Comparison of ENCODE assay signal across 25 mouse cellular contexts in the genomic region with DNA sequence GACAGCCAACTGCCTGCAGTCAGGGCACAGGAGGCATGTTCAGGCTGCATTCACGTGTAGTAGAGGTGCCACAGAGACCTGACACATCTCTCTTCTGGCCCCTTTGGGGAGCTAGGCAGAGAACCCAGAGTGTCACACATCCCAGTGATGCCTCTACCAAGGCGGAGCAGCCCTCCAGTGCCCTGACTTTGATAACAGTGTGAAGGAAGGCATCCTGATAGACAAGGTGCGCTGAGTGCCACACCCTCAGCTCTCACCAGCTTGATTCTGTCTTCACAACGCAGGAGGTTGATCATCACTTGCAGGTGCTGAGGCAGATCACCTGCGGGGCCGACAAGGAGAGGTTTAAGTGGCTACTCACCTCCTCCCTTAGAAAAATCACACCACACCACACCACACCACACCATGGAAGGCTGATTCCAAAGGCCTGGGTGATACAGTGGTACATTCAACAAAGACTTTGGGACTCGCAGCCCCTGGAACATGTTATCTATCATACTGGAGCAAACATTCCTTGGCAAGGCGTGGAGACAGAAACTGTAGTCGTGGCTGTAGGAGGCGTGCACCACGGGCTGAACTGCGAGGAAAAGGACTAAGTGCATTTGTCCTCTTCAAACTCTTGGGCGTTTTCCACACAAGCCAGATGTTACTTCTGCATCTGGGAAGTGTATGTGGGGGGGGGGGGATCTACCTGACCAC. TPM values are rescaled to one million over a fixed set of nuclear protein-coding genes. Genes with fewer than 3 reads are reported as not detected.
DNase-seq lines count a peak whose midpoint lies in the region; ATAC-seq and TF ChIP-seq lines count a peak whose summit lies in the region.
"Had no signal": no experiment of that assay in that cellular context is flagged by ENCODE, and none has a peak within 500 bp of the region (broad histone marks: within the 10 kb centered on the region; RNA-seq: fewer than 3 reads in every experiment).

No protein-coding gene starts in this region.

- ATAC-seq in heart, postnatal 0 days (ENCODE audit: insufficient read depth, low read depth) = peak; percentile 59
- peak; percentile 34; the same call in 1 of the 2 replicates for ATAC-seq in intestine, postnatal 0 days
- ATAC-seq in stomach, embryonic 16.5 days (ENCODE audit: insufficient read depth, low FRiP score) = peak; percentile 76
- no peak for ATAC-seq in cerebellum, adult (ENCODE audit: insufficient number of reproducible peaks, low FRiP score, low TSS enrichment)
- ATAC-seq: activated CD4-positive, CD25-positive, alpha-beta regulatory T cell, adult 4 months; forebrain, embryonic 16.5 days had no signal

- no peak for DNase-seq in heart, postnatal 0 days (ENCODE audit: low spot score)
- no peak for DNase-seq in heart, postnatal 10 days
- DNase-seq in R1 (ENCODE audit: low read depth, low spot score) = peak; percentile 46
- DNase-seq in left cerebral cortex, postnatal 36 days (ENCODE audit: low spot score in 2 of 2) = no peak
- DNase-seq: adrenal gland, postnatal 14 days; B cell, adult 2 months; cerebellum, adult 11 months; cerebellum, postnatal 10 days; gastrocnemius, postnatal 25 days; kidney, adult 8-10 months; kidney, postnatal 14 days; lung, postnatal 14 days; thymus, postnatal 4 days had no signal

- no peak for TF ChIP-seq CTCF in heart, postnatal 0 days (IDR thresholded peaks at IDR 0.05; ENCODE audit: low read depth)
- no peak for TF ChIP-seq CTCF in intestine, postnatal 0 days (IDR thresholded peaks at IDR 0.05; ENCODE audit: low read depth)

- H3K9ac ChIP-seq in heart, postnatal 0 days (replicated peaks; ENCODE audit: low read depth, low read length) = no peak overlapping the region
- no peak overlapping the region for H3K9ac ChIP-seq in intestine, postnatal 0 days (ENCODE audit: low read depth, low read length)
- H3K9ac ChIP-seq in stomach, embryonic 16.5 days (ENCODE audit: low read length) = no peak overlapping the region
- H3K9ac ChIP-seq: embryonic facial prominence, embryonic 13.5 days; heart, embryonic 12.5 days; limb, embryonic 15.5 days had no signal

- no peaks in the 10 kb centered on the region for H3K27me3 ChIP-seq in heart, postnatal 0 days (ENCODE audit: control insufficient read depth, insufficient read depth, low read length)
- no peaks in the 10 kb centered on the region for H3K27me3 ChIP-seq in intestine, postnatal 0 days (replicated peaks; ENCODE audit: control insufficient read depth, insufficient read depth, low read length)
- no peaks in the 10 kb centered on the region for H3K27me3 ChIP-seq in stomach, embryonic 16.5 days (ENCODE audit: control insufficient read depth, insufficient read depth, low read length)
- H3K27me3 ChIP-seq: embryonic facial prominence, embryonic 13.5 days; heart, embryonic 12.5 days; limb, embryonic 15.5 days had no signal

- H3K9me3 ChIP-seq in heart, postnatal 0 days (replicated peaks; ENCODE audit: control insufficient read depth, low read length) = no peaks in the 10 kb centered on the region
- no peaks in the 10 kb centered on the region for H3K9me3 ChIP-seq in intestine, postnatal 0 days (ENCODE audit: control insufficient read depth)
- H3K9me3 ChIP-seq in stomach, embryonic 16.5 days (replicated peaks; ENCODE audit: control insufficient read depth, low read length) = no peaks in the 10 kb centered on the region
- H3K9me3 ChIP-seq: embryonic facial prominence, embryonic 13.5 days; heart, embryonic 12.5 days; limb, embryonic 15.5 days had no signal

- WGBS in heart, postnatal 0 days = 45% methylated on average over 13 of the region's 13 CpGs
- 50% methylated on average over 13 of the region's 13 CpGs for WGBS in intestine, postnatal 0 days
- whole genome bisulfite sequencing in stomach, embryonic 16.5 days = 70% methylated on average over 13 of the region's 13 CpGs

- H3K36me3 ChIP-seq in heart, postnatal 0 days (replicated peaks; ENCODE audit: control insufficient read depth, insufficient read depth, low read length) = peaks cover 55% of the 10 kb centered on the region
- H3K36me3 ChIP-seq in intestine, postnatal 0 days (ENCODE audit: control insufficient read depth, insufficient read depth) = peaks cover 47% of the 10 kb centered on the region
- peaks cover 16% of the 10 kb centered on the region for H3K36me3 ChIP-seq in stomach, embryonic 16.5 days (ENCODE audit: control insufficient read depth, insufficient read depth, low read length)

- no peak for TF ChIP-seq EP300 in heart, postnatal 0 days (IDR thresholded peaks at IDR 0.05; ENCODE audit: low read depth)

- no peak overlapping the region for H3K4me2 ChIP-seq in heart, postnatal 0 days (ENCODE audit: low read depth, low read length)
- no peak overlapping the region for H3K4me2 ChIP-seq in intestine, postnatal 0 days (replicated peaks; ENCODE audit: low read depth)
- H3K4me2 ChIP-seq in stomach, embryonic 16.5 days (ENCODE audit: low read depth, low read length) = no peak overlapping the region
- H3K4me2 ChIP-seq: embryonic facial prominence, embryonic 13.5 days; heart, embryonic 12.5 days; limb, embryonic 15.5 days had no signal

- H3K4me1 ChIP-seq in heart, postnatal 0 days (ENCODE audit: control insufficient read depth, insufficient read depth) = no peaks in the 10 kb centered on the region; the same call in 1 of the 2 replicates
- H3K4me1 ChIP-seq in intestine, postnatal 0 days (replicated peaks; ENCODE audit: control insufficient read depth, insufficient read depth, low read length) = no peaks in the 10 kb centered on the region
- no peaks in the 10 kb centered on the region for H3K4me1 ChIP-seq in stomach, embryonic 16.5 days (ENCODE audit: control insufficient read depth, insufficient read depth, low read length)
- H3K4me1 ChIP-seq: embryonic facial prominence, embryonic 13.5 days; limb, embryonic 15.5 days had no signal

- intact Hi-C loops in heart, postnatal 10 days (cut with DNase I) = no loop called here
- intact Hi-C loops in left cerebral cortex, postnatal 36 days (cut with DNase I) = no loop called here

- no peak overlapping the region for H3K27ac ChIP-seq in heart, postnatal 0 days (ENCODE audit: low read depth)
- peak overlapping the region; percentile 57 for H3K27ac ChIP-seq in intestine, postnatal 0 days (ENCODE audit: low read depth, low read length)
- peak overlapping the region; percentile 70 for H3K27ac ChIP-seq in stomach, embryonic 16.5 days (ENCODE audit: low read length)
- H3K27ac ChIP-seq: embryonic facial prominence, embryonic 13.5 days; hindbrain, embryonic 10.5 days; layer of hippocampus, adult 2 months; limb, embryonic 15.5 days had no signal

- H3K4me3 ChIP-seq in heart, postnatal 0 days (ENCODE audit: low read depth, low read length) = no peak overlapping the region
- H3K4me3 ChIP-seq in intestine, postnatal 0 days (ENCODE audit: low read depth, low read length) = no peak overlapping the region
- no peak overlapping the region for H3K4me3 ChIP-seq in stomach, embryonic 16.5 days (replicated peaks; ENCODE audit: low read length)
- H3K4me3 ChIP-seq: embryonic facial prominence, embryonic 13.5 days; heart, embryonic 12.5 days; hindbrain, embryonic 10.5 days; layer of hippocampus, adult 2 months; limb, embryonic 15.5 days had no signal

RNA-seq across cellular contexts. Expression of a gene that starts 27.1 kb away (rescaled TPM):
- 7.1 and 10.0 TPM in 2 replicates for total RNA-seq in heart, postnatal 0 days (2014; rRNA removed; ENCODE audit: low replicate concordance)
- 5.8 and 6.8 TPM in 2 replicates for polyA plus RNA-seq in heart, postnatal 0 days (2015; fragmentation: Nextera tagmentation; extraction: Ambion mirVana)
- total RNA-seq in heart, postnatal 10 days (2021) = 10 to 100 TPM; 18.6 to 20.3 TPM
- 5.1 TPM in 2 replicates for polyA plus RNA-seq in intestine, postnatal 0 days (2015; fragmentation: Nextera tagmentation; extraction: Ambion mirVana)
- 8.7 and 11.9 TPM in 2 replicates for polyA plus RNA-seq in stomach, embryonic 16.5 days (2015; fragmentation: Nextera tagmentation; extraction: Ambion mirVana)
- 10 to 100 TPM; 21.0 to 29.1 TPM for total RNA-seq in left cerebral cortex, postnatal 36 days (2021)

RNA-seq across cellular contexts. Expression of a gene that starts 36.9 kb away (rescaled TPM):
- total RNA-seq in heart, postnatal 0 days (2014; rRNA removed; ENCODE audit: low replicate concordance) = not detected in 2 replicates
- not detected in 2 replicates for polyA plus RNA-seq in heart, postnatal 0 days (2015; fragmentation: Nextera tagmentation; extraction: Ambion mirVana)
- not detected for total RNA-seq in heart, postnatal 10 days (2021)
- polyA plus RNA-seq in intestine, postnatal 0 days (2015; fragmentation: Nextera tagmentation; extraction: Ambion mirVana) = 18.2 and 23.2 TPM in 2 replicates
- 2.4 and 3.1 TPM in 2 replicates for polyA plus RNA-seq in stomach, embryonic 16.5 days (2015; fragmentation: Nextera tagmentation; extraction: Ambion mirVana)
- total RNA-seq in left cerebral cortex, postnatal 36 days (2021) = not detected
- total RNA-seq: adrenal gland, postnatal 14 days; gastrocnemius, postnatal 25 days; layer of hippocampus, adult 2 months; left cerebral cortex, postnatal 25 days had no signal
- polyA plus RNA-seq: brain, embryonic 14.5 days; embryonic facial prominence, embryonic 13.5 days; forebrain, embryonic 16.5 days; heart, embryonic 12.5 days; hindbrain, embryonic 10.5 days; limb, embryonic 15.5 days had no signal

RNA-seq across cellular contexts. Expression of a gene that starts 58.0 kb away (rescaled TPM):
- total RNA-seq in heart, postnatal 0 days (2014; rRNA removed; ENCODE audit: low replicate concordance) = 78.2 and 93.4 TPM in 2 replicates
- 40.0 and 46.6 TPM in 2 replicates for polyA plus RNA-seq in heart, postnatal 0 days (2015; fragmentation: Nextera tagmentation; extraction: Ambion mirVana)
- 10 to 100 TPM; 73.1 to 76.1 TPM for total RNA-seq in heart, postnatal 10 days (2021)
- polyA plus RNA-seq in intestine, postnatal 0 days (2015; fragmentation: Nextera tagmentation; extraction: Ambion mirVana) = 116 and 127 TPM in 2 replicates
- polyA plus RNA-seq in stomach, embryonic 16.5 days (2015; fragmentation: Nextera tagmentation; extraction: Ambion mirVana) = 145 and 159 TPM in 2 replicates
- total RNA-seq in left cerebral cortex, postnatal 36 days (2021) = 10 to 100 TPM; 73.7 to 87.8 TPM
